Mouse (Mus musculus) layer of hippocampus, adult 9-11 months (tissue): ENCODE data around the gene Ipo8.

Experiments used
- DNase-seq: peaks from one replicate; pipeline ENCODE4 v3.0.0; 2022

Ipo8 gene

GRCm38 (mm10) chr6:148751400-148751799, 79.9 kb downstream of the Ipo8 start:
- no peak for DNase-seq

GRCm38 (mm10) chr6:148750183-148750582, 81.1 kb downstream of the Ipo8 start:
- DNase-seq: no peak

DNA sequence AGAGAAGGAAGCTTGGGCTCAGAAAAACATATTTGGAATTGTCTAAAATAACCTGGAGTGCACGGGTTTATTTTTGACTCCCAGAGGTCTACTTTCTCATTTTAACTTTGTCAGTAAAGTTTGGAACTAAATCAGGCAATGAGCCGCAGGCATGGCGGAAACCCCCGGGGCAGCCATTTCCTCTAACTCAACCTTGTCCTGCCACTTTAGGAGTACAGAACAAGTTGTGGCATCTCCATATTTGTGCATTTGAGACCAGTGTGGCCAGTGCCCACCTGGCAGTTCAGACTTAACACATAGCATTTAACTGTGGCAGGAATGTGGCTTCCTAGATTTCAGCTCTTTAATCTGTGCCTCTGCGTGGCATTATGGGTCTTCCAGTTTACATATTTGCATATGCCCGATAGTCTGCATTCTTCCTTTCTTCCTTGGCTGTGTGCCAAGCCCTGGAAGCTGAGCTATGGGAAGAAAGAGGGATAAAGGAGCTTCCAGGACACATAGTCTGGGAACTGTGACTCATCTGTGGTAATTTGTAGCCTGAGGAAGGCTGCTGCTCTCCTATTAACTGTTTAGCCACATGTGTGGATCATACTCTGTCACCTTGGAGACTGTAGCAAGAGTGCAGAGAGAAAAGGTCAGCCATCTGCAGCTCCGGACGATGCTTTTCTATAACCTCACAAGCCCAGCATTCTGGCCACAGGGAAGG, 90.6 kb downstream of the Ipo8 start:
- no peak for DNase-seq

- no peak for DNase-seq
Measured at GRCm38 (mm10) chr6:148736390-148736789, 94.9 kb downstream of the Ipo8 start.

DNA sequence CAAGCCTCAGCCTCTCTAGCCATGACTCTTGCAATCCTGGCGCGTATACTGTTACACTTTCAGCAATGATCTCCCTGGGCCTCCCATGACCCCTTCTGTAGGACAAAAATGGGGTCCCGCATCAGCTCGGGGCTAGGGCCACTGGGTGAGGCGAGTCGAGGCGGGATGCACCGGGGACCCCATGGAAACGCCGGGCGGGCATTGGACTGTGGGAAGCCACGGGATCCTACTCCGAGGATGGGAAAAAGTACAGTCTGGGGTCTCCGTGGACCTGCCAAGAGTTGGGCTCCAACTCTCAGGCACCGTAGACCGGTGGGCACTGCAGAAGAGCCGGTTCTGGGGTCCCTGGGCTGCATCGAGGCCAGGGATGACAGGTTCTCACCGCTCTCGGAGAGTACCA, 97.3 kb downstream of the Ipo8 start:
- DNase-seq: no peak

- no peak for DNase-seq
Measured at GRCm38 (mm10) chr6:148732920-148733319, 98.3 kb downstream of the Ipo8 start.

GRCm38 (mm10) chr6:148728571-148728970, 102.7 kb downstream of the Ipo8 start:
- no peak for DNase-seq

GRCm38 (mm10) chr6:148727871-148728524, 103.3 kb downstream of the Ipo8 start:
- no peak for DNase-seq

DNA sequence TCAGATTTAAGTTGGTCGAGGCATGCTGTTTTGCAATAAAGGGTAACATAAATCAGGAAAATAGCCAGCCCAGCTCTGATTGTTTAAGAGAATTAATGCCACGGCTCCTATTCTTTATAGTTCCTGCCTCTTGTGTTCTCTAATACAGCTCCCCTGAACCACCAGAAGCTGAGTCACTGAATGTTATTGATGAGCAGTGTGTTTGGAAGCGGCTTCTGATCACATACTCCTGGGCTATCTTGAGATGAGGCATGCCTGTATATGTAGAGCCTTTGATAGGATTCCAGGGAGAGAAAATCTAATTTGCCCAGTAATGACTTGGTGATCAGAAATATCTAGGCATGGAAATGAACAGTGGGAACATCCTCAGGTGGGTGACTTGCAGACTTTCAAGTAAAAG, 106.8 kb downstream of the Ipo8 start:
- no peak for DNase-seq
